Mouse (Mus musculus) stomach, embryonic 14.5 days (tissue): ENCODE measurements around the gene Ripply2. TPM values are rescaled to one million over a fixed set of nuclear protein-coding genes. Genes with fewer than 3 reads are reported as not detected.
A peak's percentile ranks its signal among the peaks of the same experiment; 100 is the strongest.

Source experiments
- ATAC-seq: fragments of 200-750 bp; cut with Nextera tagmentation; 2 replicates; pipeline ENCODE4 v1.8.0; 2017; ENCODE audit warnings: low read depth, moderate TSS enrichment; ENCODE audit not compliant: insufficient number of reproducible peaks, insufficient read depth, low FRiP score
- H3K27ac ChIP-seq: fragments of 300-500 bp; sonication (generic); 2 replicates; pipeline ENCODE4 v1.5.1; 2014; ENCODE audit warnings: mild to moderate bottlenecking, low read length, moderate library complexity, mixed read lengths
- H3K27me3 ChIP-seq: fragments of 300-500 bp; sonication (generic); 2 replicates; pipeline ENCODE4 v1.6.1; 2014; ENCODE audit warnings: low read length, control low read depth, mixed read lengths; ENCODE audit not compliant: control insufficient read depth, insufficient read depth
- H3K36me3 ChIP-seq: fragments of 300-500 bp; sonication (generic); 2 replicates; pipeline ENCODE4 v1.6.1; 2014; ENCODE audit warnings: mild to moderate bottlenecking, control low read depth, low read length, moderate library complexity, mixed read lengths; ENCODE audit not compliant: control insufficient read depth, insufficient read depth
- H3K4me1 ChIP-seq: fragments of 300-500 bp; sonication (generic); 2 replicates; pipeline ENCODE4 v1.6.1; 2014; ENCODE audit warnings: low read length, control low read depth, mixed read lengths; ENCODE audit not compliant: control insufficient read depth, insufficient read depth
- H3K4me2 ChIP-seq: fragments of 300-500 bp; sonication (generic); replicated peaks from 2 replicates; pipeline ENCODE4 v1.6.1; 2014; ENCODE audit warnings: low read depth, low read length, control low read depth
- H3K4me3 ChIP-seq: fragments of 300-500 bp; sonication (generic); 2 replicates; pipeline ENCODE4 v1.5.1; 2014; ENCODE audit warnings: low read depth, low read length, control low read depth
- H3K9ac ChIP-seq: fragments of 300-500 bp; sonication (generic); replicated peaks from 2 replicates; pipeline ENCODE4 v1.6.1; 2014; ENCODE audit warnings: low read depth, mild to moderate bottlenecking, control low read depth, low read length, moderate library complexity, mixed read lengths
- H3K9me3 ChIP-seq: fragments of 300-500 bp; sonication (generic); 2 replicates; pipeline ENCODE4 v1.6.1; 2016; ENCODE audit warnings: low read depth, low read length, control low read depth; ENCODE audit not compliant: control insufficient read depth
- WGBS: fragments of 180-500 bp; shearing (Covaris S2); extraction: QIAGEN DNeasy Blood & Tissue Kit; methylation state at CpG from one replicate; pipeline ENCODE4 v1.1.7; 2014; 5-methylcytosine and 5-hydroxymethylcytosine counted together
- polyA plus RNA-seq: library from polyadenylated mRNA; unstranded; fragments of >200 nt; fragmentation: Nextera tagmentation; extraction: Ambion mirVana; gene quantifications from 2 replicates; pipeline ENCODE4 v1.2.1, GENCODE M21; 2014

The Ripply2 gene
- polyA plus RNA-seq, 1 experiment from 2014 or later, result 1.3 TPM

- no peak overlapping the region for H3K9ac ChIP-seq
- H3K27me3 ChIP-seq, result peaks cover 5% of the 10 kb centered on the region; the same call in 1 of the 2 replicates
- ATAC-seq, result no peak
- no peak overlapping the region for H3K27ac ChIP-seq
- WGBS, result 52% methylated on average over 6 of the region's 6 CpGs
- H3K4me3 ChIP-seq, result no peak overlapping the region
- no peaks in the 10 kb centered on the region for H3K9me3 ChIP-seq
- H3K36me3 ChIP-seq, result no peaks in the 10 kb centered on the region
- H3K4me2 ChIP-seq, result no peak overlapping the region
- no peaks in the 10 kb centered on the region for H3K4me1 ChIP-seq
These were observed 6.8 kb upstream of the Ripply2 start for GRCm38 (mm10) chr9:87008507-87008906.

DNA sequence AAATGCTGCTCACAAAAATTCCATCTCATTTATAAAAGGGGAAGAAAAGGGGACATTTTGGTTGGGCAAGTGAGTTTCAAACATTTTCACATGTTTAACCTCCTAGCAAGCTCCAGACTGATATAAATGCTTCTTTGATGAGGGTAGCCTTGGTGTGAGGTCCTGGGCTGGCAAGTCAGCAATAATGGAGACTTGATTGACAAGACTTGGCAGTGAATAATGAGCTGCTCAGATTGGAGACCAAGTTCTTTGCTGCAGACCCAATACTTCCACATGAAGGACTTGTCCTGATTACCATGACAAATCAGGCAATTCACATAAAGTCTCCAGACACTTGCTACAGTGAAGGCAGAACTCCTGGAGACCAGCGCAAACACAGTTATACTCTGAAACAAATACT lies 6.4 kb upstream of the Ripply2 start:
- no peak for ATAC-seq
- H3K4me1 ChIP-seq, result no peaks in the 10 kb centered on the region
- H3K9me3 ChIP-seq, result no peaks in the 10 kb centered on the region
- H3K36me3 ChIP-seq, result no peaks in the 10 kb centered on the region
- H3K27ac ChIP-seq, result no peak overlapping the region
- WGBS, result 95% methylated on average over 1 of the region's 1 CpGs
- peaks cover 9% of the 10 kb centered on the region for H3K27me3 ChIP-seq
- no peak overlapping the region for H3K9ac ChIP-seq
- no peak overlapping the region for H3K4me2 ChIP-seq
- H3K4me3 ChIP-seq, result no peak overlapping the region

DNA sequence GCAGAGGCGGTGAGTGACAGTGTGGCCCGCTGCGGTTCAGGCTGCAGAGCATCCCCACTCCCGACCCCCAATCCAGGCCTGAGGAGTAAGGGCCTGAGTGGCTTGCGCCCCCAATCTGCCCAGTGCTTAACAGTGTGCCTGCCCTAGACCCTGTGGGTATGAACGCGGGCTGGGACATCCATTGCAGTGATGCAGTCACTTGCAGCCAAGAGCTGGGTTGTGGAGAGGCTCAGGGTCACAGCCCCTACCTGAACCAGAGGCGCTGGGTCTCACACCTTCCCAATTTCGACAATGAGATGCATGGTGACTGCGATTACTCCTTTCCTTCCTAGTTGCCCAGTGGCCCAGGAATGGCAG lies 579 bp downstream of the Ripply2 start:
- WGBS, result 4% methylated on average over 10 of the region's 10 CpGs
- H3K27me3 ChIP-seq, result peaks cover 25% of the 10 kb centered on the region
- no peaks in the 10 kb centered on the region for H3K36me3 ChIP-seq
- H3K9me3 ChIP-seq, result no peaks in the 10 kb centered on the region
- H3K4me3 ChIP-seq, result peak overlapping the region; percentile 34
- H3K4me2 ChIP-seq, result peak overlapping the region; percentile 77
- no peak overlapping the region for H3K9ac ChIP-seq
- H3K4me1 ChIP-seq, result 0 out of 2 replicates have a peak, but pooled peaks cover 6% of the 10 kb centered on the region
- no peak for ATAC-seq
- H3K27ac ChIP-seq, result no peak overlapping the region

GRCm38 (mm10) chr9:87021778-87022523 lies 6.6 kb downstream of the Ripply2 start, which contains the start of gene Cyb5r4:
Gene Cyb5r4, plus strand, starts transcription at chr9:87022014.
- H3K9ac ChIP-seq, result peak within 1 kb of the TSS; percentile 68
- peak; percentile 100 for ATAC-seq
- peaks cover 6% of the 10 kb centered on the region for H3K4me1 ChIP-seq
- no peaks in the 10 kb centered on the region for H3K36me3 ChIP-seq
- H3K4me2 ChIP-seq, result peak within 1 kb of the TSS; percentile 62
- H3K27me3 ChIP-seq, result no peaks in the 10 kb centered on the region; the same call in 1 of the 2 replicates
- peak within 1 kb of the TSS; percentile 33; the same call in 1 of the 2 replicates for H3K27ac ChIP-seq
- WGBS, result under 1% methylated on average over 52 of the region's 52 CpGs
- peak within 1 kb of the TSS; percentile 83 for H3K4me3 ChIP-seq
- no peaks in the 10 kb centered on the region for H3K9me3 ChIP-seq

DNA sequence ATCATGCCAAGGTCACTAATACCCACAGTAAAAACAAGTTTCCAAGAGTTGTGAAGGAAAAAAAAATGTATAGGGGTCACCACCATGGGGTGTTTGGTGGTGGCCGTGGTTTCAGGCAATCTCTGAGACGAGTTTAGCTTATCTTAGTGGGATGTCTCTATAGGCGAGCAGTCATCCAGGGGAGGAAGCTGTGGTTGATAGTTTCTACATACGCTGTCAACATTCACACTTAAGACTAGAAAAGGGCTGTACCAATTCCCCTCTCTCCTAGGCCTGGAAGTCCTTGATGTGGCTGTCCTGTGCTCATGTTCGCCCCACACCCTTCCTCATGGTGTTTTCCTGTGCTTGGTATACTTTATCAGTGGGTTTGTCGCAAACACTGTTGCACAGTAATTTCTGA lies 10.4 kb downstream of the Ripply2 start:
- H3K4me1 ChIP-seq, result peaks cover 6% of the 10 kb centered on the region
- ATAC-seq, result no peak
- H3K9me3 ChIP-seq, result no peaks in the 10 kb centered on the region
- no peak overlapping the region for H3K4me3 ChIP-seq
- no peak overlapping the region for H3K27ac ChIP-seq
- H3K4me2 ChIP-seq, result no peak overlapping the region
- H3K9ac ChIP-seq, result no peak overlapping the region
- 69% methylated on average over 6 of the region's 6 CpGs for WGBS
- no peaks in the 10 kb centered on the region for H3K27me3 ChIP-seq
- no peaks in the 10 kb centered on the region; the same call in 1 of the 2 replicates for H3K36me3 ChIP-seq

DNA sequence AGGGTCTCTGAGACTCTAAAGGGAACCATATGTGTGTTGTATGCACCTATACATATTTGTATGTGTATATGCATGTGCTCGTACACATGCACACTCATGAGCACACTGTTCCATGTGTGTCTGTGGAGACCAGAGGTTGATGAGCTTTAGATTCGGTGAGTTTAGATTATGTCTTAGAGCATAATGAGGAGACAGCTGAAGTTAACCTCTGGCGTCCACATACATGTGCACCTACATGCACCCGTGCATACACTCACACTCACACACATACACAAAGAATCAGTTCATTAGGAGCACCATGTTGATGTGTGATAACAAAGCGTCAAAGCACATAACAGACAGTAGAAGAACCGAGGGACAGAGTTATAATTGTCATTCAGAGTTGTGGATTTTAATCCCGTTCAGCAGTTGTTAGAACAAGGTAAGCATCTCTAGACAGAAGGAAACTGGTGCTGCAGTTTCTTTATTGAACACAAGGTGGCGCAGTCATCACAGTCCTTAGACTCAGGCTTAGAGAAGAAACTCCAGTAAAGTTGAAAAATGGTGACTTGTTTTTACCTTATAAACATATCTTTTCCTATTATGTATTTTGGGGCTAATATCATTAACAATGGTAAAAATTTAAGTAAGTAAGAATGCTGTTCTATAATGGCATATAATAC lies 12.2 kb downstream of the Ripply2 start:
- no peak overlapping the region for H3K27ac ChIP-seq
- 42% methylated on average over 8 of the region's 8 CpGs for WGBS
- H3K9me3 ChIP-seq, result no peaks in the 10 kb centered on the region
- H3K4me1 ChIP-seq, result peaks cover 6% of the 10 kb centered on the region
- H3K27me3 ChIP-seq, result no peaks in the 10 kb centered on the region
- no peaks in the 10 kb centered on the region; the same call in 1 of the 2 replicates for H3K36me3 ChIP-seq
- no peak overlapping the region for H3K9ac ChIP-seq
- ATAC-seq, result peak; percentile 37; the same call in 1 of the 2 replicates
- no peak overlapping the region for H3K4me3 ChIP-seq
- no peak overlapping the region for H3K4me2 ChIP-seq

- 76% methylated on average over 4 of the region's 4 CpGs for WGBS
These were observed 16.9 kb downstream of the Ripply2 start for GRCm38 (mm10) chr9:87032196-87032595.

DNA sequence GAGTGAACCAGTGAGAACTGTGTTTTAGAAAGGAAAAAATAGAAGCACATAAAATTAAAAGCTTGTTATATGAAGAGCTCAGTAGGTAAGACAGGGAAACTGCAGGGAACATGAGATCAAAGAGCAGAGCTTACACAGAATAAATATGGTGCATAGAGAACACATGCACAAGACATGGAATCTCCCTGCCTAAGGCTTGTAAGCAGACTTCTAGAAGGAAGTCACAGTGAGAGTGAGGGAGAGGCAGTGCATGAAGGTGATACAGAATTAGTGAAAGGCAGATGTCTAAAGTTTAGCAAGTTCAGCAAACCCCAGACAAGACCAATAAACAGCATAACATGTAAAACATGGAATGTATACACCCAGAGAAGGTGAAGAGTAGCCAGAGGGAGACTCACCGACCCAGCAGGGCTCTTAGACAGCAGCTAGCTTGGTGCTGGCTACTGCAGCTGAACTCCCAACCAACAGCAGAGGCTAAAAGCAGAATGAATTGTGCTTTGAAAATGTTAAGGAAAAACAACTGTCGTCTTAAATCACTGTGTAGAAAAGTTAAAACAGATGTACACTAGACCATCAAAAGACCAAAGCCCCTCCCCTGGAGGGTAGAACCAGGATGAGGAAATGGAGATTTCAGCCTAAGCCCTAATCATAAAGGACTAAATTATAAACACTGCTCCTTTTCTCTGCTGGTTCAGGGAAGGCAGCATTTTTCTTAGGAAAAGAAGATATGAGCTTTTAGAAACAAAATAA lies 19.7 kb downstream of the Ripply2 start:
- Histone ChIP-seq H3K4me2 (no peak overlapping the region), H3K9ac (no peak overlapping the region), H3K36me3 (no peaks in the 10 kb centered on the region), H3K4me1 (no peaks in the 10 kb centered on the region), H3K27me3 (no peaks in the 10 kb centered on the region), H3K9me3 (no peaks in the 10 kb centered on the region), H3K27ac (no peak overlapping the region), H3K4me3 (no peak overlapping the region)
- no peak for ATAC-seq
- WGBS, result 59% methylated on average over 2 of the region's 2 CpGs

More at GRCm38 (mm10) chr9:87032196-87032595, 16.9 kb downstream of the Ripply2 start:
- Histone ChIP-seq H3K9ac (no peak overlapping the region), H3K4me2 (no peak overlapping the region), H3K27ac (no peak overlapping the region), H3K4me1 (no peaks in the 10 kb centered on the region), H3K36me3 (no peaks in the 10 kb centered on the region; the same call in 1 of the 2 replicates), H3K9me3 (no peaks in the 10 kb centered on the region), H3K4me3 (no peak overlapping the region), H3K27me3 (no peaks in the 10 kb centered on the region)
- no peak for ATAC-seq
